Mouse (Mus musculus): Measurements from ENCODE around the gene R3hdm2. TPM values are rescaled to one million over a fixed set of nuclear protein-coding genes. Genes with fewer than 3 reads are reported as not detected.

The R3hdm2 gene
- total RNA-seq, 2 experiments from 2014 or later, result 365 to 382 TPM

DNA sequence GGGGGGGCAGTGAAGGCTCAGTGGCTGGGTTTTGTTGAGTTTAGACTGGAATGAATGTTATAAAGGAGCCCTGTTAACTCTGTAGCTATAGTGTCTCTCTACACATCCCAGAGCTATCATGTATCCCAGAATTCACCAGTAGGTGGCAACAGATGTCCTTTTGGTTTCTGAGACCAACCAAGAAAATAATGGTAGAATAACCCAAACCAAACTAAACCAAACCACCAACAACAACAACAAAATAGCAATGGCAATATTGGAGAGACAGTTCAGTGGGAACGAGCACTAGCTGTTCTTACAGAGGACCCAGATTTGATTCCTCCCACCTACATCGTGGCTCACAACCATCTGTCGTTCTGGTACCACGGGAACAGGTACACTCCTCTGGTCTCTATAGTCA, 99.0 kb downstream of the R3hdm2 start:
- peak; percentile 63 for TF ChIP-seq CTCF (IDR thresholded peaks at IDR 0.05)
- no peak overlapping the region for H3K27ac ChIP-seq
- intact Hi-C loops (cut with DNase I), result no loop called here
- H3K4me3 ChIP-seq, result no peak overlapping the region
- DNase-seq (ENCODE audit: extremely low spot score in 1 of 2, low spot score in 2 of 2), result no peak

DNA sequence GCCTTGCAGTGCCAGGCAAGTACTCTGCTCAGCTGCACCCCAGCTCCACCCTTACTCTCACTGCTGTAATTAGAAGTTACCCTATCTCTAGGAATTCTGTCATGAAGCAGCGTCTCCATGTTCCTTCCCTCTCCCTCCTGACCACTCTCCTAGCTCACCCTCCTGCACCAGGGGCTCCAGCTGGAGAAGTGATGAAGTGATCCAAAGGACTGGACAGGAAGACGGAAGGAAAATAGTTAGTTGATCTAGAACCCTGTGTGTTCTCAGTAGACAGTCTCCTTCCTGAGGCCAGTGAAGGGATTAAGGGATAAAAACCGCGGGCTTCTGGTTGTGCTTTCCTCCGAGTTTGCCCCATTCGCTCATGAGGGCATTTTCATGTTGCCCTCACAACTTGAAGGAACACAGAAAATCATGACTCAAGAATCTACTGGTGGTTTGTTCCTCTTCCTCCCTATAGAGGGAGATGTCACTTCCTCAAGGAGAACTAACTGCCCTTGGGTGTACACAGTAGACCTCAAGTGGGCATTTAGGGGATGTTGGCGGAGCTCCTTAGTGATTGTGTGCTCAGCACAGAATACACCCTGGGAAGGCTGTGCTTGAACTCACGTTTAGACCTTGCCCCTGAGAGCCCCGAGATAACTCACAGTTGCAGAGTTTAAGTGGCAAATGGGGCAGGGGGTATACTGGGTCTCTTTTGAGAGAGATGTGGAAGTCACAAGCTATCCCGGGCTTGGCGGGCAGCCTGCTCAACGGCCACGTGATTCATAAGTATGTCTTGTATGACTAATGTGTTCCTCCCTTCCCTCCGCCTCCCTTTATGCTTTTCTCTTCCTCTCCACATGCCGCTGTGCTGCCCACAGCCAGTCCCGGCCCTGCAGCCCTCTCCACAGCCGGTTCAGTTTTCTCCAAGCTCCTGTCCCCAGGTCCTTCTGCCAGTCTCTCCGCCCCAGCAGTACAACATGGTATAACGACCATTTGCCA, 101.0 kb downstream of the R3hdm2 start:
- peak overlapping the region; percentile 28; the same call in 1 of the 2 replicates for H3K27ac ChIP-seq
- H3K4me3 ChIP-seq, result no peak overlapping the region
- DNase-seq (ENCODE audit: extremely low spot score in 1 of 2, low spot score in 2 of 2), result peak; percentile 42 to 69
- intact Hi-C loops (cut with DNase I), result loop anchor here (5.0 kb wide), 1 partner anchor 129 kb away; the partner anchor contains the start of gene Inhbe
- TF ChIP-seq CTCF (IDR thresholded peaks at IDR 0.05), result peak; percentile 25

DNA sequence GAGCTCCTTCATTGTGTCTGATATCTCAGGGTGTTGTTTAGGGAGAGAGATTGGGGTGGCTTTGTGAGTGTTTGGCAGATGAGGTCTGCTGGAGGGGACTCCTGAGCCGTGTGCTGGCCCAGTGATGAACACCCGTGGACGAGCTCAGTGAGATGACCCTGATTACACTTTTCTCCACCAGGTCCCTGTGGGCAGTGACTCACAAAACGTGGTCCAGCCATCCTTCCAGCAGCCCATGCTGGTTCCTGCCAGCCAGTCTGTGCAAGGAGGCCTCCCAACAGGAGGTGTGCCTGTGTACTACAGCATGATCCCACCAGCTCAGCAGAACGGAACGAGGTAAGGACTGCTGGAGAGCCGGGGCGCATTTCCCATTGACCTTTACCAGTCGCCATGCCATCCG, 105.1 kb downstream of the R3hdm2 start:
- intact Hi-C loops (cut with DNase I), result no loop called here
- no peak for DNase-seq (ENCODE audit: extremely low spot score in 1 of 2, low spot score in 2 of 2)
- no peak for TF ChIP-seq CTCF (IDR thresholded peaks at IDR 0.05)
- H3K4me3 ChIP-seq, result no peak overlapping the region
- H3K27ac ChIP-seq, result no peak overlapping the region

GRCm38 (mm10) chr10:127488856-127489255, 108.7 kb downstream of the R3hdm2 start:
- H3K4me3 ChIP-seq, result no peak overlapping the region
- no peak for DNase-seq (ENCODE audit: extremely low spot score in 1 of 2, low spot score in 2 of 2)
- no peak for TF ChIP-seq CTCF (IDR thresholded peaks at IDR 0.05)
- intact Hi-C loops (cut with DNase I), result no loop called here
- H3K27ac ChIP-seq, result no peak overlapping the region

- intact Hi-C loops (cut with DNase I), result no loop called here
- H3K27ac ChIP-seq, result peak overlapping the region; percentile 49
- no peak for DNase-seq (ENCODE audit: extremely low spot score in 1 of 2, low spot score in 2 of 2)
- no peak for TF ChIP-seq CTCF (IDR thresholded peaks at IDR 0.05)
- no peak overlapping the region for H3K4me3 ChIP-seq
Observed at GRCm38 (mm10) chr10:127490160-127491127, 110.3 kb downstream of the R3hdm2 start.

DNA sequence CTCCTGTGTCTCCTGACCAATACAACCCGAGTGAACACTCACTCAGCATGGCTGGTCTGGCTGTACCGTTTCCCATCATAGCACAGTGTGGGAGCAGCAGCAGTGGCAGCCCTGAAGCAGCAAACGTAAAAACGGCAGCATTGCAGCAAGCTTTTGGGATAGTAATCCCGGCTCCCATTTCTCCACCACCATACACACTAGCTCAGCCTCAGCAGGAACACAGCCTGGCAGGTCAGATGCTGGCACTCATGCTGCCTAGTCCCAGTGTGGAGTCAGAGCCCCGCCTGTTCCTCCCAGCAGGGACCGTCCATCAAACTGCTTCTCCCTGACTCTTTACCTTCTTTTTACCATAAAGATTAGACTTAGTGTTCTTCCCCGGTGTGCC, 111.0 kb downstream of the R3hdm2 start:
- no peak for TF ChIP-seq CTCF (IDR thresholded peaks at IDR 0.05)
- no peak overlapping the region; the same call in 1 of the 2 replicates for H3K27ac ChIP-seq
- DNase-seq (ENCODE audit: extremely low spot score in 1 of 2, low spot score in 2 of 2), result no peak
- intact Hi-C loops (cut with DNase I), result no loop called here
- no peak overlapping the region for H3K4me3 ChIP-seq

DNA sequence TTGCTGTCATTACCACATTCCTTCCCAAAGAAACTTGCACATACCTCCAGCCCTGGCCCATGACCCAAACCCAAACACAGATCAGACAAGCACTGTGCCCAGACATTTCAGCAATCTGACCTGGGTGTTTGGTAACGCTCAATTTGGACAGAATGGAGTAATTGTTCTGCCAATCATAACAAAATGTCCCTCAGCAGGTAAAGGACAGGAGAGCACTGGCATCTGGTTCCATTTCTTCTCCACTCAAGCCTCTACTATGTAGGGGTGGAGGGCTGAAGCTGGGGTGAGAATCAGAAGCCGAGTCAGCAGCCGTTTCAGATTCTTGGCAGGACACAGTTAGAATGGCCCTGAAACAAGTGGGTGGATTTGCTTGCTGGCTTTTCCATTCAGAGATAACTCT, 112.0 kb downstream of the R3hdm2 start:
- Histone ChIP-seq H3K27ac (no peak overlapping the region), H3K4me3 (no peak overlapping the region)
- intact Hi-C loops (cut with DNase I), result no loop called here
- TF ChIP-seq CTCF (IDR thresholded peaks at IDR 0.05), result no peak
- DNase-seq (ENCODE audit: extremely low spot score in 1 of 2, low spot score in 2 of 2), result no peak

DNA sequence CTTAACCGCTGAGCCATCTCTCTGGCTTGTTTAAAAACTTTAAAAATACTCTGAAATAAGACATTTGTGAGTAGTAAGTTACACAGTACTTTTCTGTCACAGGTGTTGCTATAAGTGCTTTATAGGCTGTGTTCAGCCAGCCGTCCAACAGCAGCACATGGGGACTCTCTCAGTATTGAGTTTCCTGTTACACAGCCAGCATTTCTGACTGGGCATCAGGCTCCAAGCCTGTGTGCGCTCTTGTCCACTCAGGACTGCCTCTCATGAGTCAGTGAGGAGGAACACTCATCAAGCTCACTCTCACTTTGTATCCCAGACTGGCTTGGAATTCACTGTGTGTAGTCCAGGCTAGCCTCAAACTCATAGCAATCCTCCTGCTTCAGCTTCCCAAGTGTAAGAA, 116.0 kb downstream of the R3hdm2 start:
- no peak overlapping the region for H3K27ac ChIP-seq
- TF ChIP-seq CTCF (IDR thresholded peaks at IDR 0.05), result no peak
- intact Hi-C loops (cut with DNase I), result no loop called here
- no peak overlapping the region for H3K4me3 ChIP-seq
- DNase-seq (ENCODE audit: extremely low spot score in 1 of 2, low spot score in 2 of 2), result no peak

DNA sequence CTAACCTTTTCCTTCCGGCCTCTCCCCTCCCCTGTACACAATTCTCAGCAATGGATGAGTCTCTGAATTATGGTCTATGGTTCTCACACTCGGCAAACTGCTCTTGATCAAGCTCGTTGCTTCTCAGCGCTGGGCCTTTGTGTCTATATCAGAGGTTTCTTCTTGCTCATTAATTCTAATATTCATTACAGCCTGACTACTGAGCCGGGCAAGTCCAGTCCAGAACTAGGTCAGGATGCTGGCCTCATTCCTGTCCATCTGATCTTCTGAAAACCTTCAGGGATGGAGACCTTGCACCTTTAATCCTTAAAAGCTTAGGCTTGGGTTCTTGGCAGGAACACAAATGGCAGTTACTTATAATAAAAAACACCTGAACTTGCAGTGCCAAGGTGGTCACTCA, 119.4 kb downstream of the R3hdm2 start:
- no peak for TF ChIP-seq CTCF (IDR thresholded peaks at IDR 0.05)
- no peak for DNase-seq (ENCODE audit: extremely low spot score in 1 of 2, low spot score in 2 of 2)
- Histone ChIP-seq H3K27ac (no peak overlapping the region), H3K4me3 (no peak overlapping the region)
- intact Hi-C loops (cut with DNase I), result no loop called here

DNA sequence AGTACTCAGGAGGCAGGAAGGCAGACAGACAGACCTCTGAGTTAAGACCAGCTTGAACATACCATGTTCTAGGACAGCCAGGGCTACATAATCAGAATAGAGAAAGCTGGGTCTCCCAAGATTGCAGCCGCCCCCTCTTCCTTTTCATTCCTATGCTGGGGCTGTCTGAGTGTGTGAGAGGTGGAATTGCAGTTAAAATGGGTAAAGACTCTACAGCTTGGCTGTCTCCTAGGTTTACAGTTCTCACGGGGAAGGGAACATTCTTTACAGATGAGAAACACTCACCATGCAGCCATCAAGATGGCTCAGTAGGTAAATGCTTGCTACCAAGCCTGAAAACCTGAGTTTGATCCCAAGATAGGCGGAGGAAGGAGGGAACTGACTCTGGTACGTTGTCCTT, 119.9 kb downstream of the R3hdm2 start:
- TF ChIP-seq CTCF (IDR thresholded peaks at IDR 0.05), result no peak

GRCm38 (mm10) chr10:127500894-127501893, 121.1 kb downstream of the R3hdm2 start, which contains the start of gene Stac3:
Gene Stac3 (plus strand): TSS chr10:127501686.
- no peak for DNase-seq (ENCODE audit: extremely low spot score in 1 of 2, low spot score in 2 of 2)
- intact Hi-C loops (cut with DNase I), result no loop called here
- H3K4me3 ChIP-seq, result no peak within 1 kb of the TSS
- no peak within 1 kb of the TSS for H3K27ac ChIP-seq
- no peak for TF ChIP-seq CTCF (IDR thresholded peaks at IDR 0.05)

More for the DNA sequence above, 119.9 kb downstream of the R3hdm2 start:
- Histone ChIP-seq H3K27ac (no peak overlapping the region), H3K4me3 (no peak overlapping the region)
- intact Hi-C loops (cut with DNase I), result no loop called here
- no peak for DNase-seq (ENCODE audit: extremely low spot score in 1 of 2, low spot score in 2 of 2)
